Mouse (Mus musculus) gastrocnemius, postnatal 14 days (tissue): ENCODE measurements at regions not wholly inside any gene's neighbourhood (a gene's known extent, or its start where the extent isn't known, plus 50 kb on each side); places are given as distances from the start of the nearest gene placed in this dataset.

ENCODE experiments used
- DNase-seq: peaks from one replicate; pipeline ENCODE4 v3.0.0; 2021; ENCODE audit warnings: mixed read lengths
- intact Hi-C: fragments of 180-260 bp; cut with DNase I; formaldehyde crosslinking; loops from one replicate; pipeline ENCODE4 v1.15.1; 2025; ENCODE audit warnings: low total_unique reads

GRCm38 (mm10) chr3:150752787-150753186, 684.9 kb upstream of the Adgrl4 start:
- intact Hi-C loops, result no loop called here

GRCm38 (mm10) chr3:150759854-150760253, 677.8 kb upstream of the Adgrl4 start:
- DNase-seq, result no peak
- intact Hi-C loops, result no loop called here

More at GRCm38 (mm10) chr3:150752787-150753186, 684.9 kb upstream of the Adgrl4 start:
- no peak for DNase-seq

DNA sequence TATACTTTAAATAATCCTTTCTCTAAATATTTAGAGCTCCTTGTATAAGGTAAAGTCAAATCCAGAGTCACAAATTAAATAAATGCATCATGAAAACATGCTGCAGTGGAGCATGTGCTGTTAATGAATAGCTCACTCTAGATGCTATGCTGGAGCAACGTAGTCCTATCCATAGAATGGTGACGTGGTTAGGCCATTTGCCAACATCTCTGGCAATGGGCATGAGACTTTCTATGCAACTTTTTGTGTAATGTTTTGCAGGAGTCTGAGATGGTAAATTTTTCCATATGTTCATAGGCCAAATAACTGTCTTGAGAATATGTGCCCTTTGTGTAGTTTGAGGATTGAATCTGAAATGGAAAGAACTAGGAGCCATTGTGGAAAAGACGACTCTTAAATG, 653.1 kb upstream of the Adgrl4 start:
- intact Hi-C loops, result no loop called here
- DNase-seq, result no peak

- DNase-seq, result no peak
- intact Hi-C loops, result no loop called here
Observed at GRCm38 (mm10) chr3:150817807-150818206, 619.9 kb upstream of the Adgrl4 start.

- intact Hi-C loops, result no loop called here
- no peak for DNase-seq
Observed at GRCm38 (mm10) chr3:150819369-150819768, 618.3 kb upstream of the Adgrl4 start.

DNA sequence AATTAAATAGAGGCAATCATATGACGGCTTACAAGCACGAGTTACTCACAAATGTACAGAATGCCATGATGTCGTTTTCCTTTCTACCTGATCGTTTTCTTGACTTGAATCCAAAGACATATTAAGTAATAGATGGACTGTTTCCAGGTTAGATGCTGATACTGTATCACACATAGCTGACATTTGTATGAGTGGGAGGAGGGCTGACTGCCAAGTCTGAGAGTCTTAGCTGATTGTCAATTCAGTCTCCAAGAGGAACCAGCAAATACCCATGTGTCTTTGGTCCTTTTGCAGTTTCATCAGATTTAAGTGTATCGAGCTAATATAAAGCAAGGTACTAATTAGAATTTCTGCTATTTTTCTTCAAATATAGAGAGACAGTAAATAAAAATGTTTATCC, 617.6 kb upstream of the Adgrl4 start:
- intact Hi-C loops, result no loop called here
- no peak for DNase-seq

DNA sequence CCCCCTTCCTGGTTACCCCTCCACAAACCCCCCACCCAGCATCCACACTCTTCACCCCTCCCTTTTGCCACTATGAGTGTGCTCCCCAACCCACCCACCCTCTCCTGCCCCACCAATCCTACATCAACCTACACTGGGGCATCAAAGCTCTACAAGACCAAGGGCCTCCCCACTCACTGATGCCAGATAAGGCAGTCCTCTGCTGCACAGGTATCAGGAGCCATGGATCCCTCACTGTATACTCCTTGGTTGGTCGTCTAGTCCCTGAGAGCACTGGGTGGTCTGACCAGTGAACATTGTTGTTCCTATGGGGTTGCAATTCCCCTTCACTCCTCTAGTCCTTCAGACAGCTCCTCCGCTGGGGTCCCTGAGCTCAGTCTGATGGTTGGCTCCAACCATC, 591.7 kb upstream of the Adgrl4 start:
- DNase-seq, result no peak
- intact Hi-C loops, result no loop called here

- intact Hi-C loops, result no loop called here
- no peak for DNase-seq
Observed at GRCm38 (mm10) chr3:150852107-150852506, 585.6 kb upstream of the Adgrl4 start.

DNA sequence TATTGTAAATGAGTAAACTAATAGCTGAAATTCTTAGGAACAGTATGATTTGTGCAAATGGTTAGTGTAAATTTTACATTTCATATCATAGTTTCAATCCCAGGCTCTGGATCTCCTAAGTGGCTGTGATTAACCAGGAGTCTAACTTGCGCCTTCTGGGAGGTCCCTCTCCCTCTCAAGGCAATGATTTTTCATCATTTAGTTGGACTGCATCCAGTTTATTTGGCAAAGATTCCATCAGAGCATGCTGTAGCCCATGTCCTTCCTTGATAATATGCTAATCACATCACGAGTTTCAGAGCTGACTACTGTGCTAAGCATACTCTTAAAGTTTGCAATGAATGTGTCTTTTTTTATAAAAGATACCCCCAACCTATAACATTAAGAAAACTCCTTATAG, 541.0 kb upstream of the Adgrl4 start:
- intact Hi-C loops, result no loop called here
- no peak for DNase-seq

DNA sequence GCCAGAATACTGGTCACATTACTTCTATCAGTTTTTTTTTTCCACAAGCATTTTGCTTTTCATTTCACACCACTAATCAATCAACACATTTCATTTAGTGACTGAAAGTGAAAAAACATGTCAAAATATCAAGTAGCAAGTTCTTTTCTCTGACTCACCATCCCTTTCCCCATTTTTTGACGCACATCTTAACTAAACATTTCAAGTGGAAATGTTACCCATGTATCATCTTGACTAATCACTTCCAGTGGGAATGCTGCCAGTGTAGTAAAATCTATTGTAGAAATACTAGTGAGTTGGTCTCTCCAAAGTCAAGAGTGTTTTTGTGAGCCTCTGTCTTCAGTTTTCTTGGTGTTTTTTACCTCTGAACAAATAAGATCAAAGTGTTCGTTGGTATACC, 527.6 kb upstream of the Adgrl4 start:
- intact Hi-C loops, result no loop called here
- DNase-seq, result no peak

DNA sequence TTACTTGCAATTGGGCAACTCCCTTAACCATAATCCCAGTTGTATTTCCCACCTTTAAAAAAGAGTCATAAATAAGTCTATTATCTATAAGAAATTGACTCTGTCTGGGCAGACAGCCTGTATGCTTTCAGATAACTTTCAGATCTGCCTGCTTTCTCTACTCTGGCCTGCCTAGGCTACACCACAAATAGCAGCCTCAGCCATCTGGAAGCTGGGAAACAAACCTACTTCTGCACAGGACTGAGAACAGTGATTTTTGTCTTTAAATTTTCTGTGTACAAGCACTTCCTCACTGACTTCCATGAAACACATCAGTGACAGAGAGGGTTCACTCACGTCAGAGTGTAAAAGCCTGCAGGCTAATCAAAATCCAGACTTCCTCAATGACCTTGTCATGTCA, 482.8 kb upstream of the Adgrl4 start:
- intact Hi-C loops, result no loop called here
- no peak for DNase-seq

- intact Hi-C loops, result no loop called here
- no peak for DNase-seq
Observed at GRCm38 (mm10) chr3:150999652-151000051, 438.0 kb upstream of the Adgrl4 start.

DNA sequence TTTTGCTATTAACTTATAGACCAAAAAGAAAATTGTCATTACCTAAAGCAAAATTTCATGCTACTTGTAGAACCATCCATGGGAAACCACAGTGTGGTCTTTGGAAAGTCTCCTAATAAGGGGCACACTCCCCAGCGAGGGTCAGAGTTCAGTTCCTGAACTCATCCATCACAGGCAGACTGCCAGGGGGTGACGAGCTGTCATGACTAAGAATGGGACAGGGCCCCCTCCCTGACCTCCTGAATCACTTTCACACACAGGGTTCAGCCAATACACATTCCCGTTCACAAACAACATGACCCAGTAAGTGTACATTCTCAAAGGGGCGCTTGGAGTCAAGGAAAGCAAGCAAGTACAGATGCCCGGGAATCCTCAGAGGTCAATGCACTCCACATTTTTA, 437.5 kb upstream of the Adgrl4 start:
- DNase-seq, result no peak
- intact Hi-C loops, result no loop called here

DNA sequence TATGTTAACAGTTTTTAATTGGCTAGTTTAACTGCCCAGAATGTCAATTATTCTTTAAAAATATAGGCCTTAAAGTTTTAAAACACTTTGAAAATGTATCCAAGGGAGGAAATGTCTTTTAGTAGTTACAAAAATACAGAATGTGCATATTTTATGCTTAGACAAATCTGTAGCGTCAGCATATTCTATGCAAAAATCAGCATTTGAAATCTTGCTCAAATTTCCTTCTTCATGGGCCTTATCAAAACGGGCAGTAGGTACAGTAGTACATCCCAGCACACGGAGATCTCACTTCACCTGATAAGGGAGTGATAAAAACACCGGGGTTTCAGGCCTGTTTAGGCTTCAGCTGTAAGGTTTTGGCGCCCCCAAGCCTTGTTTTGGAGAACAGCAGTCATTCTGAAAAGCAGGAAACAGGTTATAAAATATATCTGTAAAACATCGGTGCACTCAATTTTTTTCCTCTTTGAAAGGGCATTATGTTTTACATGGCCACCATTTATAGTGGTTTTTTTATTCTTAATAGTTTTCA, 435.7 kb upstream of the Adgrl4 start:
- intact Hi-C loops, result no loop called here
- peak; percentile 8 for DNase-seq

GRCm38 (mm10) chr3:151003524-151003923, 434.2 kb upstream of the Adgrl4 start:
- DNase-seq, result no peak
- intact Hi-C loops, result no loop called here

DNA sequence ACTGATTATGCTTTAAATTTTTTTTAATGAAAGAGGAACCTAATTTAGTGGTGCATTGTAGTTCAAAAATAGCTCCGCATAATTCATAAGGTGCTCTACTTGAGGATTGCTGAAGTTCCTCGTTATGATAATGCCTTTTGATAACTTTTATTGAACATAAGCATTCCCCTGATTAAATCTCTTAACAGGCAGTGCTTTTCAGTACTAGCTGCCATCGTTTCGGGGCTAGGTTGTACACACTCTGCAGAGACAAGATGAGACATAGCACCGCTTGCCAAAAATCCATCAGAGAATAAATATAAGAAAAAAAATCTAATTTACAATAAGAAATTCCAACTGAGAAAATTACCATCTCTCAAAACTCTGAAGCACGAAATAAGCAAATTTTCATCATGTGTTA, 433.7 kb upstream of the Adgrl4 start:
- no peak for DNase-seq
- intact Hi-C loops, result no loop called here

DNA sequence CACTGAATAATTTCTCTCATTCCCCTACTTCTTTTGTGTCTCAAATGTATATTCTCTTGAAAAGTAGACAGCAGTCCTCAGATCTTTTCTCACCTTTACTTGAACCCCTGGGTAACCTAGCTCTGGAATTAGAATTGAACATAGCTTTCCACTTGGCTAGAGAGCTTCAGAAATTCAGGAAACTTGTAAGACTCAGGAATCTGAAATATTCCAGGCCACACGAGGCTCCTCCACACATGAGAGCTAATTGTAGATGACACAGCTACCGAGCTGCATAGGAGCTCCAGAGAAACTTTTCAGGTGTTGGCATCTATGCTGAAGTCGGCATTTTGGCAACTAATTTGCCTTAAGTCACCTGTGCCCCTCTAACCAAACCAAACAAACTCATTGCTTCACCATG, 417.7 kb upstream of the Adgrl4 start:
- no peak for DNase-seq
- intact Hi-C loops, result no loop called here

- DNase-seq, result no peak
- intact Hi-C loops, result no loop called here
Observed at GRCm38 (mm10) chr3:151057491-151057890, 380.2 kb upstream of the Adgrl4 start.

- intact Hi-C loops, result no loop called here
- no peak for DNase-seq
Observed at GRCm38 (mm10) chr3:151072322-151072721, 365.4 kb upstream of the Adgrl4 start.

GRCm38 (mm10) chr3:151116831-151117230, 320.9 kb upstream of the Adgrl4 start:
- DNase-seq, result no peak
- intact Hi-C loops, result no loop called here

GRCm38 (mm10) chr3:151117583-151118041, 320.1 kb upstream of the Adgrl4 start:
- no peak for DNase-seq
- intact Hi-C loops, result no loop called here

DNA sequence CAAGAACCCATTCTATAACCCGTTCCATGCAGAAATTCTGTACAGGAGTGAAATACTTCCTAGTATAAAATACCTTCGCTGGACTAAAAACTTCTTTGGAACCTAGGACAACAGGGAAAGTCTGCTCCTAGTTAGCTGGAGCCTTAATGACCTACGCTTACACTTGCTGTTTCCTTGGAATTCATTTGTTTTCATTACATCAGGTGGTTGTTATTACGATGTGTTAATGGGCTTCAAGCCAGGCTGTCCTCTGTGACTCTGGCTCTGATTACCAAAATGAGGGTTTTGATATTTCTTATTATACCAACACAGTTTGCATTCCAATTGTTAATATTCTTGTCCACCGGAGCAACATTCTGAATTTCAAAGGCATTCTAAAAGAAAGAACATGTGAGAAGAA, 313.6 kb upstream of the Adgrl4 start:
- intact Hi-C loops, result no loop called here
- DNase-seq, result no peak
